Mouse (Mus musculus) lung, adult 2 months (tissue): Measurements from ENCODE around the gene BC004004.

Experiments used
- CTCF ChIP-seq: fragments of 200-500 bp; IDR thresholded peaks from 2 replicates; pipeline ENCODE4 v1.5.1; 2011; ENCODE audit warnings: mild to moderate bottlenecking, low read length, control low read depth; ENCODE audit not compliant: insufficient read depth
- POLR2A ChIP-seq: fragments of 200-500 bp; IDR thresholded peaks from 2 replicates; pipeline ENCODE4 v1.6.1; 2011; ENCODE audit warnings: low read depth, mild to moderate bottlenecking, control low read depth, low read length, borderline replicate concordance; ENCODE audit errors: extremely low read depth

DNA sequence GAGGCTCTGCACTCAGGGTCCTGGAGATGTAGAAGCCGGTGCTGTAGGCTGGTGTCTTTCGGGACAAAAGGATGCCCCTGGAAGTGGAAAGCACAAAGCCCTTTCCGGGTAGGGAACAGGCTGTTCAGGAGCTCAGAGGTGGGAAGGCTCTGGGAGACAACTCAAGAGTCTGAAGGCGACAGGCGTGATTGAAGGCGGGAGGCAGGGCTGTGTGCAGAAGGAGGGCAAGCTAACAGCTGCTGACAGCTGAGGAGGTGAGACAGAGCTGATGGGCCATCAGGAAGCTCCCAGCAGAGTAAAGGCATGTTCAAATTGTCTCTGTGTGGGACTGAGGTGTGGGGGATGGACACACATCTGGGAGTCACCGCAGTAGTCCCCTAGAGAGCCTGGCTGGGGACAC, 32.5 kb upstream of the BC004004 start:
- TF ChIP-seq CTCF (no peak), POLR2A (no peak)
